Mouse (Mus musculus) liver, adult 2 months (tissue): ENCODE measurements at regions not wholly inside any gene's neighbourhood (a gene's known extent, or its start where the extent isn't known, plus 50 kb on each side); places are given as distances from the start of the nearest gene placed in this dataset.

Source experiments
- DNase-seq: peaks from one replicate; pipeline ENCODE4 v3.0.0-alpha.2; 2011; ENCODE audit warnings: low read depth, low spot score; ENCODE audit errors: extremely low read depth
- H3K27ac ChIP-seq: fragments of 200-500 bp; replicated peaks from 2 replicates; pipeline ENCODE4 v1.5.1; 2012; ENCODE audit warnings: low read depth, mild to moderate bottlenecking, control low read depth, inconsistent platforms, low read length; ENCODE audit not compliant: insufficient read depth
- H3K27me3 ChIP-seq: fragments of 200-500 bp; 2 replicates; pipeline ENCODE4 v1.6.1; 2012; ENCODE audit warnings: mild to moderate bottlenecking, moderate library complexity, low read length, inconsistent platforms; ENCODE audit not compliant: control insufficient read depth, insufficient read depth
- H3K36me3 ChIP-seq: fragments of 200-500 bp; 2 replicates; pipeline ENCODE4 v1.6.1; 2012; ENCODE audit warnings: low read length, inconsistent platforms; ENCODE audit not compliant: control insufficient read depth, insufficient read depth
- H3K4me1 ChIP-seq: fragments of 200-500 bp; 2 replicates; pipeline ENCODE4 v1.6.1; 2011; ENCODE audit warnings: low read length; ENCODE audit not compliant: control insufficient read depth, insufficient read depth
- H3K4me3 ChIP-seq: fragments of 200-500 bp; 2 replicates; pipeline ENCODE4 v1.5.1; 2011; ENCODE audit warnings: low read depth, mild to moderate bottlenecking, control low read depth, low read length, moderate library complexity; ENCODE audit not compliant: insufficient read depth
- H3K79me2 ChIP-seq: fragments of 200-500 bp; 2 replicates; pipeline ENCODE4 v1.6.1; 2012; ENCODE audit warnings: inconsistent platforms, mild to moderate bottlenecking, low read length, moderate library complexity; ENCODE audit not compliant: control insufficient read depth, insufficient read depth
- H3K9ac ChIP-seq: fragments of 200-500 bp; 2 replicates; pipeline ENCODE4 v1.6.1; 2012; ENCODE audit warnings: low read depth, mild to moderate bottlenecking, control low read depth, inconsistent platforms, low read length
- CTCF ChIP-seq: fragments of 200-500 bp; IDR thresholded peaks from 2 replicates; pipeline ENCODE4 v1.5.1; 2011; ENCODE audit warnings: low read depth, low read length, control low read depth
- POLR2A ChIP-seq: fragments of 200-500 bp; IDR thresholded peaks from 2 replicates; pipeline ENCODE4 v1.6.1; 2011; ENCODE audit warnings: low read length, control low read depth; ENCODE audit not compliant: insufficient read depth; ENCODE audit errors: extremely low read depth
- WGBS: fragments of 180-500 bp; shearing (Covaris S2); methylation state at CpG from one replicate; pipeline ENCODE4 v1.1.7; 2018; 5-methylcytosine and 5-hydroxymethylcytosine counted together

DNA sequence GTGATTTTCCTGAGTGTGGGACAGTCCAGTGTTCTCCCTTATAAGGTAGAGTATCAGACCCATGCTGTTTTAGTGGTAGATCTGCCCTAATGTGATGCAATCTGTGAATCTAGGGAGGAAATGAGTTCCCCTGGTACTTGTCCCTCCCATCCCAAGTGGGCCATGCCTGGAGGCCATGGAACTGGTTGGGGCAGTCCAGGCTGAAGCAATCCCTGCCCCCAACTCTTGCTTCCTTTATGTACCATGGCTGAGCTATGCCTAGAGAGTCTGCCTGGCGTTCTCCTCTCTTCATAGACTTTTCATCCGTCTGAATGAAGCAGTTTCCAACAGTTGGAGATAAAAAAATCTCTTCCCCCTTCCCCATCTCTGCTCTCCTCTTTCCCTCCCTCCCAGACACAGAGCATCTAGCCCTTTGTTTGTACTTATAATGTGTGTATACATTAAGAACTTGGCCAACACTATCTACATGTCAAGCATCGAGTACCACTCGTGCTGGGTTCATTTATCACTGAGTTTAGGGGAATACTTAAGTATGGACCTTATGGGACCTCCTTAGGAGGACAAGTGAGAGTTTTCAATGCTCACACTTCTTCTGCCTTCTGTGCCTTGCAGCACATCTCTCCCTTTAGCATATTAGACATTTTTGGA, 350.4 kb upstream of the Nr2f2 start:
- 92% methylated on average over 4 of the region's 4 CpGs for WGBS
- TF ChIP-seq CTCF (no peak), POLR2A (no peak)
- Histone ChIP-seq H3K36me3 (no peaks in the 10 kb centered on the region), H3K79me2 (no peaks in the 10 kb centered on the region), H3K27me3 (no peaks in the 10 kb centered on the region), H3K4me3 (no peak overlapping the region), H3K9ac (no peak overlapping the region), H3K27ac (no peak overlapping the region), H3K4me1 (no peaks in the 10 kb centered on the region)
- no peak for DNase-seq

DNA sequence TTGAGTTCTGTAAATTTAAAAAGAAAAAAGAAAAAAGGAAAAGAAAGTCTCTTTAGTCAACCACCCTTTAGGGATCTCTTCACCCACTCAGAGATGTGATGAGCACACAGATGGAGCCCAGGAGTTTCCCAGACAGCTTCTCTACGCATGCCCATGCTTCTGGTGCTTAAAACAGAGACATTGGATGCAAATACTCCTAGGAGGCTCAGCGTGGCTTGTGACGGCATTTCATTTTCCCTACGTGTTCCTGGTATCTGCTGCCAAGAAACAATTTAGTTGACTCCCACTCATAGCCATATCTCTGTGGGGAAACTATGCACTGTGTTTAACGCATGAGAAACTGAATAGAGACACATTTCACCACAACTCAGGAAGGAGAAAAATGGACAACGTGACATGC, 345.6 kb upstream of the Nr2f2 start:
- no peak overlapping the region for H3K4me3 ChIP-seq
- no peak for DNase-seq
- WGBS, result 88% methylated on average over 6 of the region's 6 CpGs
- no peaks in the 10 kb centered on the region for H3K4me1 ChIP-seq
- H3K27me3 ChIP-seq, result no peaks in the 10 kb centered on the region
- no peak overlapping the region for H3K9ac ChIP-seq
- TF ChIP-seq POLR2A (no peak), CTCF (no peak)
- H3K79me2 ChIP-seq, result no peaks in the 10 kb centered on the region
- no peak overlapping the region for H3K27ac ChIP-seq
- no peaks in the 10 kb centered on the region for H3K36me3 ChIP-seq

DNA sequence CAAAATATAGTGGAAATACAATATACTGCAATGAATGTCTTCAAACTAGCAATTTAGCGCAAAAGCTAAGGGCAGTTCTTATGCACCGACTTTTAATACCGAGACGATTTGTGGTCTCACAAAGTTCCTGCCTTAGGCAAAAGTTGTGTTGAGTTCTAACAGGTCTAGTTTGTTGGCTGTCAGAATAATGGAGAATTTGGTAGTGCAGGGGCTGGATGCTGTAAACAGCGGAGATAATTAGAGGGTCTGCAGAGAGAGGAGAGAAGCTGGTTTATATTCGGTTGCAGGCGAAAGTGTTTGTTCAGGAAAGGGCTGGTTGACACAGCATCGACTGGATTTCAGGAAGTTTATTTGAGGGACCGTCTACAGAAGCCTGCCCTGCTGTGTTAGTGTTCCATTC, 339.7 kb upstream of the Nr2f2 start:
- 77% methylated on average over 9 of the region's 9 CpGs for WGBS

DNA sequence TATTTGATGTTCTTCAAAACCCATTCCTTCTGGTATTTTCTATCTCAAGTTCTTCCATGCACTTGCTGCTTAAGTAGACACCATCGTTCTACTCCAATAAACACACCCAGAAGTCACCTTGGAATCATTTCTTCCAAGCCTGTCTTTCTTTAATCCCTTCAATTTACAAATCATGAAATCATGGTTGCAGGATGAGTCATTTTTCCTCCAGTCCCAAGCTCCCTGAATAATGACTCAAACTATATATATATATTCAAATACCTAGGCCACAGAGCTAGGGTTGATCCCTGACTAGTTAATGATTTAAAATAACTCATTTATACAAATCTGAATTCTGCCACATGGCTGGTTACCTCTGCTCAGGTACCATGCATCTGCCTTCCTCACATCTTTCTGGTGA, 337.2 kb upstream of the Nr2f2 start:
- Histone ChIP-seq H3K36me3 (no peaks in the 10 kb centered on the region), H3K79me2 (no peaks in the 10 kb centered on the region), H3K4me3 (no peak overlapping the region), H3K9ac (no peak overlapping the region), H3K27me3 (no peaks in the 10 kb centered on the region), H3K27ac (no peak overlapping the region), H3K4me1 (no peaks in the 10 kb centered on the region)
- DNase-seq, result no peak
- WGBS, result 98% methylated on average over 1 of the region's 1 CpGs
- TF ChIP-seq CTCF, result no peak
- TF ChIP-seq POLR2A, result no peak

More for the DNA sequence above, 339.7 kb upstream of the Nr2f2 start:
- H3K36me3 ChIP-seq, result no peaks in the 10 kb centered on the region
- no peaks in the 10 kb centered on the region for H3K27me3 ChIP-seq
- no peak overlapping the region for H3K9ac ChIP-seq
- no peaks in the 10 kb centered on the region for H3K79me2 ChIP-seq
- H3K4me3 ChIP-seq, result no peak overlapping the region
- no peaks in the 10 kb centered on the region for H3K4me1 ChIP-seq
- H3K27ac ChIP-seq, result no peak overlapping the region
- DNase-seq, result no peak
- TF ChIP-seq CTCF, result no peak
- no peak for TF ChIP-seq POLR2A

DNA sequence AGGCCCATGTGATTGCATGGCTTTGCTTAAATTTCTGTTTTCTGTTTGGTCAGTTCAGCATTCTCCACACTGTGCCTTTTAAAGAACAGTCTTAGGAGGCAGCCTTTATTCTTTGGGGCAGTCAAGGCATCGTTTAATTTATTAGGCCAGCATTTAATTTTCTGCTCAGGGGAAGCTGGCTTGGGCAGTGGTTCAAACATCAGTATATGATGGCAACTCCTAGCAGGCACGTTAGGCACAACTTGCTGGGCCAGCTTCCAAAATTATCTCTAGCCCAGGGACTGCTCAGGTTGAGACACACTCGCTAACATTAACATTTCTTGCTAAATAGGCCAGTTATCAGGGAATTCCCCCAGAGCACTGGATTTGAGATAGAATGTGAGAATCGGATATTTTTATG, 333.9 kb upstream of the Nr2f2 start:
- WGBS, result 81% methylated on average over 4 of the region's 4 CpGs
- Histone ChIP-seq H3K9ac (no peak overlapping the region), H3K79me2 (no peaks in the 10 kb centered on the region), H3K4me3 (no peak overlapping the region), H3K36me3 (no peaks in the 10 kb centered on the region), H3K27me3 (no peaks in the 10 kb centered on the region), H3K4me1 (no peaks in the 10 kb centered on the region), H3K27ac (no peak overlapping the region)
- DNase-seq, result no peak
- no peak for TF ChIP-seq POLR2A
- no peak for TF ChIP-seq CTCF

DNA sequence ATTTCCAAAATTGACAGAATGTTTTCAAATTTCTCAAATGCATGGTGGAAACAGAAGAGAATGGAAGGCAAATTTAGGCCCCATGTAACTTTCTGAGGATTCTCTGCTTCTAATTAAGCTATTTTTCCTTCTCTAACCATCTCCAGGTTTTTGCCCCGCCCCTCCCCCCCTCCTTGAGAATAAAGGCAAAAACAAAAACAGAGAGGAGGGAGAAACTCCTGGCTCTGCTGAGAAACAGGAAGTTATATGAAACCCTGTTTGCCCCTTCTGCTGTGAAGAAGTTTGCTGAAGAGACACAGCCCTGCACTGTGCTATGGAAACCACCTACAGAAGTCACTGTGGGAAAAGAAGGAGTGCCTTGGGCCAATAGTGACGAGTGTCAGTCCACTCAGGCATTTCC, 332.9 kb upstream of the Nr2f2 start:
- H3K4me3 ChIP-seq, result no peak overlapping the region
- H3K79me2 ChIP-seq, result no peaks in the 10 kb centered on the region
- H3K27me3 ChIP-seq, result no peaks in the 10 kb centered on the region
- no peak overlapping the region for H3K27ac ChIP-seq
- H3K4me1 ChIP-seq, result no peaks in the 10 kb centered on the region
- H3K36me3 ChIP-seq, result no peaks in the 10 kb centered on the region
- TF ChIP-seq CTCF, result no peak
- no peak for TF ChIP-seq POLR2A
- H3K9ac ChIP-seq, result no peak overlapping the region
- no peak for DNase-seq
- 78% methylated on average over 2 of the region's 2 CpGs for whole genome bisulfite sequencing
